Mouse (Mus musculus): ENCODE data around the gene Zc3h10.

DNA sequence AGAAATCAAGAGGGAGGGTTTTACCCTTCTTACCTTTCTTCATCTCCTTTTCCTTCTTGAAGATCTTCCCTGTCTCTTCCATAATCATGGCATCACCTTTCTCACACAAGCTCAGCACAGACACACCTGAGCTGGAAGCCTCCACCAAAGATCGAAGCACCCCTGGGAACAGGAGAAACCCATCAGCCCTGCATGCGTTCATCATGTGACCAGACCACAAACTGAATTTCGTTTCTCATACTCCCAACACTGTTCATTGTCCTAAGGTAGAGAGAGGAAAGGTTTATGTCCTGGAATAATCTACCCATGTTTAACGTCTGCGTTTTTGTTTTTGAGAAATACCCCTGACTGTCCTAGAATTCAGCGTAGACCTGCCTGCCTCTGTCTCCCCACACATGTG, 16.0 kb upstream of the Zc3h10 start:
- TF ChIP-seq CTCF (IDR thresholded peaks at IDR 0.05; ENCODE audit: extremely low read depth, insufficient read length, insufficient replicate concordance, low read depth, low read length), result no peak
- TF ChIP-seq POLR2A (IDR thresholded peaks at IDR 0.05; ENCODE audit: low read depth, low read length), result no peak

All from small intestine, adult 2 months (tissue).